Mouse (Mus musculus) kidney, adult 2 months (tissue): ENCODE data around the gene Celf2. TPM values are rescaled to one million over a fixed set of nuclear protein-coding genes. Genes with fewer than 3 reads are reported as not detected.

Experiments used
- DNase-seq: peaks from one replicate; pipeline ENCODE4 v3.0.0; 2021
- H3K27ac ChIP-seq: fragments of 200-500 bp; 2 replicates; pipeline ENCODE4 v1.5.1; 2012; ENCODE audit warnings: low read depth, low read length, control low read depth, inconsistent platforms; ENCODE audit not compliant: insufficient read depth
- H3K27me3 ChIP-seq: fragments of 200-500 bp; replicated peaks from 2 replicates; pipeline ENCODE4 v1.6.1; 2012; ENCODE audit warnings: mild to moderate bottlenecking, moderate library complexity, low read length, inconsistent platforms; ENCODE audit not compliant: control insufficient read depth, insufficient read depth
- H3K36me3 ChIP-seq: fragments of 200-500 bp; 2 replicates; pipeline ENCODE4 v1.6.1; 2012; ENCODE audit warnings: mild to moderate bottlenecking, moderate library complexity, low read length, inconsistent platforms; ENCODE audit not compliant: control insufficient read depth, insufficient read depth
- H3K4me1 ChIP-seq: fragments of 200-500 bp; 2 replicates; pipeline ENCODE4 v1.6.1; 2011; ENCODE audit warnings: low read length; ENCODE audit not compliant: control insufficient read depth, insufficient read depth
- H3K4me3 ChIP-seq: fragments of 200-500 bp; 2 replicates; pipeline ENCODE4 v1.5.1; 2011; ENCODE audit warnings: mild to moderate bottlenecking, low read depth, low read length, control low read depth; ENCODE audit not compliant: insufficient read depth
- CTCF ChIP-seq: fragments of 200-500 bp; conservative IDR thresholded peaks from 2 replicates; pipeline ENCODE4 v1.5.1; 2011; ENCODE audit warnings: low read depth, mild to moderate bottlenecking, control low read depth, low read length, moderate library complexity, mixed read lengths; ENCODE audit not compliant: insufficient read depth, insufficient read length
- POLR2A ChIP-seq: fragments of 200-500 bp; IDR thresholded peaks from one replicate; pipeline ENCODE4 v1.6.1; 2011; ENCODE audit warnings: low read depth, low read length, control low read depth
- WGBS: fragments of 180-500 bp; shearing (Covaris S2); methylation state at CpG from one replicate; pipeline ENCODE4 v1.1.7; 2018; 5-methylcytosine and 5-hydroxymethylcytosine counted together
- polyA plus RNA-seq: library from polyadenylated mRNA; depleted of rRNA; stranded (reverse); fragments of >200 nt; gene quantifications from 2 replicates; pipeline ENCODE4 v1.2.3, GENCODE M21; 2012

Celf2 gene
- polyA plus RNA-seq, 1 experiment, result 11.5 TPM

GRCm38 (mm10) chr2:6497636-6498035 lies 1011.7 kb downstream of the Celf2 start:
- DNase-seq, result no peak
- TF ChIP-seq POLR2A (no peak), CTCF (no peak)
- H3K27me3 ChIP-seq, result no peaks in the 10 kb centered on the region
- no peaks in the 10 kb centered on the region for H3K36me3 ChIP-seq
- H3K27ac ChIP-seq, result no peak overlapping the region
- H3K4me3 ChIP-seq, result no peak overlapping the region
- WGBS, result 50% methylated on average over 5 of the region's 5 CpGs
- H3K4me1 ChIP-seq, result no peaks in the 10 kb centered on the region

GRCm38 (mm10) chr2:6493886-6494285 lies 1015.5 kb downstream of the Celf2 start:
- Histone ChIP-seq H3K36me3 (no peaks in the 10 kb centered on the region), H3K27ac (no peak overlapping the region), H3K4me1 (no peaks in the 10 kb centered on the region), H3K4me3 (no peak overlapping the region), H3K27me3 (no peaks in the 10 kb centered on the region)
- DNase-seq, result no peak
- WGBS, result 70% methylated on average over 5 of the region's 5 CpGs
- no peak for TF ChIP-seq CTCF
- TF ChIP-seq POLR2A, result no peak

GRCm38 (mm10) chr2:6490870-6491269 lies 1018.5 kb downstream of the Celf2 start:
- Histone ChIP-seq H3K4me1 (no peaks in the 10 kb centered on the region), H3K36me3 (no peaks in the 10 kb centered on the region), H3K4me3 (no peak overlapping the region), H3K27ac (no peak overlapping the region), H3K27me3 (no peaks in the 10 kb centered on the region)
- no peak for DNase-seq
- TF ChIP-seq POLR2A (no peak), CTCF (no peak)
- WGBS, result 88% methylated on average over 4 of the region's 4 CpGs

DNA sequence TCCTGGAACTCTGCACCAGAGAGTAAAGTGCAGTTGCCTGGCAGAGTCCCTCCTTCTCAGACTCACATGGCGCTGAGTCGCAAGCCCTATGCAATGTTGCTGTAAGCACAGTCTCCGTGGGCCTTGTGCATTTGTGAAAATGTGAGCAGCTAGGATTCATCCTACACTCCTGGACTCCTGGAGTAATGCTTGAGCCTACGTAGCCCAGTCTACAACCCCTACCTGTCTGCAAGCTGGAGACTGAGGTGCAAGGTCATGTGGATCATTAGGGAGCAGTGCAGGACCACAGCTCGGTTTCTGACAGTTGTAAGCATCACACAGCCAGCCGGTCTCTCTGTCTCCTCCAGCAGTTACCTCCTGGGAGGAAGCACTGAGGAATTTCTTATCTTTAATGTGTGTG lies 1019.3 kb downstream of the Celf2 start:
- no peak overlapping the region for H3K4me3 ChIP-seq
- no peak for DNase-seq
- no peaks in the 10 kb centered on the region for H3K36me3 ChIP-seq
- H3K4me1 ChIP-seq, result no peaks in the 10 kb centered on the region
- no peaks in the 10 kb centered on the region for H3K27me3 ChIP-seq
- H3K27ac ChIP-seq, result no peak overlapping the region
- WGBS, result 92% methylated on average over 6 of the region's 6 CpGs
- TF ChIP-seq CTCF (no peak), POLR2A (no peak)
